Mouse (Mus musculus): ENCODE results near the gene Brd2.

Gene Brd2

DNA sequence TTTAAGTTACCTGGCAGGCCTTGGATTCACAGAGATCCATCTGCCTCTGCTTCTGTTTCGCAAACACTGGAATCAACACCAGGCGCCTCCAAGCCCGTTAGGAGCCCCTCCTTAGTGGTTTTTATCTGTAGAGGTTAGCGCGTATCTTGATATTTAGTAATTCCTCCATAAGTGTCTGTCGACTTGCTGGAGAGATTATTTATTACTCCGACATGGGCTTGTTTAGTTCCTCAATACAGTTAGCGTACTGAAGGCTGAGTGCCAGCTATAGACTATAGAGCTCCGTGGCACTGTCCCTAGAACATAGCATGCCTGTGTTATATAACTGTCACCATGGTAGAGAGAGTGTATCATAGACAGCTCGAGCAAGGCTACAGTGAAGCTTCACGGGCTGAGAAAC lies 34.3 kb downstream of the Brd2 start:
- in situ Hi-C loops (cut with MboI, MseI) = no loop called here

DNA sequence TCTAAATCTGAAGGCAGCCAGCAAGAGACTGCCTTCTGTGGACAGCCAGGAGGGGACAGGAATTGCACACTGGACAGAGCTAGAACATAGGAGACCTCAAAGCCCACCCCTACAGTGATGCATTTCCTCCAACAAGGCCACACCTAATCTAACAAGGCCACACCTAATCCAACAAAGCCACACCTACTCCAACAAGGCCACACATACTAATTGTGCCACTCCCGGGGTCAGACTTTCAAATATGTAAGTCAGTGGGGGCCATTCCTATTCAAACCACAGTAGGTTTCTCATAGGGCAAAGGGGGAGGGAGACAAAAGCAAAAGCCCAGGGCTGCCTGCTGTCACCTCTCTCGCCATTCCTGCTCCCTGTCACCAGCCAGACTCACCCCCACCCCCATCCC lies 35.0 kb downstream of the Brd2 start:
- in situ Hi-C loops (cut with MboI, MseI) = no loop called here

DNA sequence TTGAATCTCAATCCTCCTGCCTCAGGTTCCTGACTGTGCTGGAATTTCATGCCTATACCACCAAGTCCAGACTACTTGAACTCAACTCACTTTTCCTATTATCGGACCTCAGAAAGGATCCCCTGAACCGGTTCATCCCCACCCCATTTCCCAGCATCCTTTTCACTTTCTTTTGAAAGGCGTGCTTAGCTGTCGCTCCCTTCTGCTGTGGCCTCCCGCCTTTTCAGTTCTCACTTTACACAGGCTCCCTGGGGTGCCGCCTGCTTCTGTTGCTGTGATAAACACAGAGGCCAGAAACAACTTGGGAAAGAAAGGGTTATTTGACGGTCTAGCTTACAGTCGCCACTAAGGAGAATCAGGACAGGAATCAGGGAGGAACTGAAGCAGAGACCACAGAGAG lies 39.3 kb downstream of the Brd2 start:
- in situ Hi-C loops (cut with MboI, MseI) = loop anchor here (5.0 kb wide), 1 partner anchor 84 kb away; no protein-coding TSS in a partner anchor

DNA sequence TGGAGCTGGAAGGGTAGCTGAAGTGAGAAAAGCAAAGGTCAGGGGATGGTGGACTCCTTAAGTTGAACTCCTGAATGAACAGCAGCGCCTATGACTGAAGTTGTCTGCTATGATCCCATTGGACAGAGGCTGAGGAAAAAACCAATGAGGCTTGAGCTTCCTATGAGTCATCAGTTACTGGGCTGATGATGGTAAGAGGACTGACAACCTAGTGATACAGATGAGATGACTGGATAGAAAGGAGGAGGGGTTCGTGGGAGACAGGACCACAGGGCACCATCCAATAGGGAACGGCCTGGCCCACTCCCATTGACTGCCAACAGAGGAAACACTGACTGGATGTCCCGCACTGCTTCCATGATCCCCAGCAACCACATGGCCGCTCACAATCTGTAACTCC lies 42.8 kb downstream of the Brd2 start:
- in situ Hi-C loops (cut with MboI, MseI) = loop anchor here (5.0 to 10.0 kb wide), 2 partner anchors 88 to 525 kb away; partner anchors contain the start of gene Myo1f

DNA sequence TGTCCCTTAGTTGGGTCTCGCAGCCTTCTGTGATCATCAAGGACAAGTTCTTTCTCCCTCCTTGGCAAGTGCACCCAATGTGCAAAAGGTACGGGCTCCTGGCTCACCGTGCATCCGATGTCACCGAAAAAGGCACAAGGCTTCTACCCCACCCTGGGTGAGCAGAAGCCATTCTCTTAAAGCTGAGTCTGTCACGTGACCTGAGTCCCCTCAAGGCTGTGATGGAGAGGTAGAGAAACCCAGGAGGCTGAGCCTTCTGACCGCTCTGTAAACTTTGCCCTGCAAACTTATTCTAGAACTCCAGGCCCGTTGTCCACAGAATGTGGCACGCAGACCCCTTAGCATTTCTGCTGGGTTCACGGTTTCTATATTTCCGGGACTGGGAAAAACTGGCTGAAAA lies 43.4 kb downstream of the Brd2 start:
- in situ Hi-C loops (cut with MboI, MseI) = loop anchor here (10.0 kb wide), 1 partner anchor 524 kb away; the partner anchor contains the start of gene Myo1f

DNA sequence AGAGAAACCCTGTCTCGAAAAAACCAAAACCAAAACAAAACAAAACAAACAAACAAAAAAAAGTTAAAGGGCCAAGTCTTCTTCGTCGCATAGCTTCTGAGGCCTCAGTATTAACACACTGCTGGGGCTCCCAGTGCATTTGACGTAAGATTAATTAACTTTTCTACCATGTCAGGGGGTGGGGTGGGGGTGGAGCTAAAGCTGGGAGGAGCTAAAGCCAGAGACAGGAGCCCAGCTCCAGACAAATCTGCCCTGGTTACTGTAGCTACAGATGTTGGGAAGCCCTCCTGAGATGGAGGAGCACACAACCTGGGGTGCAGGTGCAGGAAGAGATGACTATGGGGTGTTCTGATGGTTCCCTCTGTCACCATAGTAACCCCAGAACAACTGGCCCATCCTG lies 44.3 kb downstream of the Brd2 start:
- in situ Hi-C loops (cut with MboI, MseI) = loop anchor here (10.0 kb wide), 1 partner anchor 523 kb away; the partner anchor contains the start of gene Myo1f

DNA sequence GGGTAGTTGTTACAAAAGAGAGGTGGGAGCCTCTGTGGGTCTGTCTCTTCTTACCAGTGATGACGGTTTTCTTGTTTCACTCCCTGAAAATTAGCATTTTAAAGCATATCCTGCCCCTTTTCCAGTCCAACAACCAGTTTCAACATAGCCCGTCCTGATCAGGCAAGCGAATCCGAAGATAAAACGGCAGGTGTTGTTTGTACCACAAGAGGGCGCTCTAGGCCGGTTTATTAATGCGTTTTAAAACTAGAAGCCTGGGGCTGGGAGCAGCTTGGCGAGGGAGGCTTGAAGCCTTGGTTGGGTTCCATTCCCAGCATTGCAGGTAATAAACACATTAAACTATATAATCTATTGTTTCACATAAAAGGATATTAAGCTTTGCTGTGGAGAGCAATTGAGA lies 44.9 kb downstream of the Brd2 start:
- in situ Hi-C loops (cut with MboI, MseI) = loop anchor here (10.0 kb wide), 1 partner anchor 523 kb away; the partner anchor contains the start of gene Myo1f

DNA sequence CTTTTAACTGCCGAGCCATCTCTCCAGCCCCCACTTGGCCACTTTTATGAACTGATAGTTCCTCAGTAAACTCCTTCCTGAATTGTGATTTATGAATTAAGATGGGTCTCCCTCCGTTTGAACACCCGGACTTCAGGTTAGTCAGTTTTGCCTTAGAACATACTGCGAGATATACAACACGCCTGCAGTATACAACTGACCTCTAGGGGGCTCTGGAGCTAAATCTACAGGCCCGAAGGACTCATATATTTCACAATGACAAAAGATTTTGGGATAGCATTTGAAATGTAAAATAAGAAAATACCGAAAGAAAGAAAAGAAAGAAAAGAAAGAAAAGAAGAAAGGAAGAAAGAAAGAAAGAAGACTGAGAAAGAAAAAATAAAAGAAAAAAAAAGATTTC lies 47.2 kb downstream of the Brd2 start:
- in situ Hi-C loops (cut with MboI, MseI) = loop anchor here (10.0 kb wide), 1 partner anchor 520 kb away; the partner anchor contains the start of gene Myo1f

DNA sequence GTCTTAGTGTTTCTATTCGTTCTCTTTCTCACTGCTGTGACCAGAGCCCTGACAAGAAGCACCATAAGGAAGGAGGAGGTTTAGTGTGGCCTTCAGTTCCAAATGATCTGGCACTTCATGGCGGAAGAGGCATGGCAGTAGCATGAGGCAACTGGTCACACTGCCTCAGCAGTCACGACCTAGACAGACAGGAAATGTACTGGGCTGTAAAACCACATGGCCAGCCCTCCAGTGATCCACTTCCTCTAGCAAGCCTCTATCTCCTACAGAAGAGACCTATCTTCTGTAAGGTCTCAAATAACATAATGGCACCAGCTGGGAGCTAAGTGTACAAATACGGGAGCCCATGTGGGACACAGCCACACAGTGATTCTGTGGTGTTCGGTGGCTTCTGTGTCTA lies 50.3 kb downstream of the Brd2 start:
- in situ Hi-C loops (cut with MboI, MseI) = loop anchor here (10.0 to 25.0 kb wide), 2 partner anchors 517 to 740 kb away; partner anchors contain the start of genes Cyp21a1 and Myo1f

DNA sequence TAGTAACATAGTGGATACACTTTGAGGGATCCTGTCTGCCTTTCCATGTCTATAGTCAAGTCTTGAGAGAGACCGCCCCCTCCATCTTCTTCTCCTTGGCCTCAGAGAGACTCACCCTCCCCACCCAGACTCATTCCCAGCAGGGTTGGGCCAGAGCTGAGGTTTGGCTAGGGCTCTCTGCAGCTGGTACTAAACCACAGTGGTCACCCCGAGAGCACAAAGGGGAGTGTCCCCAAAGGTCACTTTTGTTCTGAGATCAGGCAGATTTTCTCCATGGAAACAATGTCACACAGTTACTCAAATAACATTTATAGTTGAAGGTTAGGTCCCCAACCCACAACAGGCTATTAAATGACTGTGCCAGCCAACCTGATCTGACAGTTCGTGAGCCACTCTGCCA lies 53.6 kb downstream of the Brd2 start:
- in situ Hi-C loops (cut with MboI, MseI) = loop anchor here (25.0 kb wide), 1 partner anchor 743 kb away; the partner anchor contains the start of gene Cyp21a1
